Mouse (Mus musculus) forebrain, embryonic 16.5 days (tissue): ENCODE results near the gene Tmem167. TPM values are rescaled to one million over a fixed set of nuclear protein-coding genes. Genes with fewer than 3 reads are reported as not detected.

Source experiments
- ATAC-seq: fragments of 200-750 bp; cut with Nextera tagmentation; 2 replicates; pipeline ENCODE4 v1.8.0; 2017; ENCODE audit warnings: mild to moderate bottlenecking, moderate library complexity
- H3K27ac ChIP-seq: fragments of 300-500 bp; sonication (generic); 2 replicates; pipeline ENCODE4 v1.5.1; 2014; ENCODE audit warnings: low read length, control low read depth
- H3K27me3 ChIP-seq: fragments of 300-500 bp; sonication (generic); replicated peaks from 2 replicates; pipeline ENCODE4 v1.6.1; 2014; ENCODE audit warnings: low read length; ENCODE audit not compliant: control insufficient read depth, insufficient read depth
- H3K36me3 ChIP-seq: fragments of 300-500 bp; sonication (generic); 2 replicates; pipeline ENCODE4 v1.6.1; 2014; ENCODE audit not compliant: control insufficient read depth, insufficient read depth
- H3K4me1 ChIP-seq: fragments of 300-500 bp; sonication (generic); replicated peaks from 2 replicates; pipeline ENCODE4 v1.6.1; 2014; ENCODE audit warnings: low read length; ENCODE audit not compliant: control insufficient read depth, insufficient read depth
- H3K4me2 ChIP-seq: fragments of 300-500 bp; sonication (generic); 2 replicates; pipeline ENCODE4 v1.6.1; 2014; ENCODE audit warnings: mild to moderate bottlenecking, low read length, control low read depth
- H3K4me3 ChIP-seq: fragments of 300-500 bp; sonication (generic); replicated peaks from 2 replicates; pipeline ENCODE4 v1.5.1; 2014; ENCODE audit warnings: mild to moderate bottlenecking, low read length, control low read depth
- H3K9ac ChIP-seq: fragments of 300-500 bp; sonication (generic); replicated peaks from 2 replicates; pipeline ENCODE4 v1.6.1; 2014; ENCODE audit warnings: low read depth, low read length, control low read depth
- H3K9me3 ChIP-seq: fragments of 300-500 bp; sonication (generic); 2 replicates; pipeline ENCODE4 v1.6.1; 2016; ENCODE audit warnings: low read length; ENCODE audit not compliant: control insufficient read depth
- WGBS: fragments of 180-500 bp; shearing (Covaris S2); extraction: QIAGEN DNeasy Blood & Tissue Kit; methylation state at CpG from one replicate; pipeline ENCODE4 v1.1.7; 2014; 5-methylcytosine and 5-hydroxymethylcytosine counted together
- polyA plus RNA-seq: library from polyadenylated mRNA; unstranded; fragments of >200 nt; fragmentation: Nextera tagmentation; extraction: Ambion mirVana; gene quantifications from 2 replicates; pipeline ENCODE4 v1.2.1, GENCODE M21; 2015

Gene Tmem167
- polyA plus RNA-seq, 1 experiment from 2014 or later: 50.8 TPM

DNA sequence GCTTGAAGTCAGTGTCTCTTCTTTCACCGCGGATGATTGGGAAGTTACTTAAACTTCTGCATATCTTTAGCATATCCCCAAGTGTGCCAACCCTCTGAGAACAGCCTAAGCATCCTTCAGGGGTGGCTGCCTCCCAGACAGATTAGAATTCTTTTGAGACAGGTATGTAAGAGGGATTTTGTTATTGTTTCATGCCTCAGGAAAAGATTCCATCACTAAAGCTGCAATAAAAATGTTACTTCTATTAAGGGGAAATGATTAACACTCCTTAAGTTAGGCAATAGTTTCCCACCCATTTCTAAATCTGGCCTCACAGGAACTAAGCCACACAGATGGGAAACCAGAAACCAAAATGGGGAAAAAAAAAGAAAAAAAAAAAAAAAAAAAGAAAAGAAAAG, 81.9 kb downstream of the Tmem167 start:
- no peaks in the 10 kb centered on the region for H3K27me3 ChIP-seq
- H3K27ac ChIP-seq: no peak overlapping the region
- H3K9ac ChIP-seq: no peak overlapping the region
- WGBS: 17% methylated on average over 2 of the region's 2 CpGs
- H3K4me2 ChIP-seq: no peak overlapping the region
- no peak for ATAC-seq
- 0 out of 2 replicates have a peak, but pooled peaks cover 3% of the 10 kb centered on the region for H3K4me1 ChIP-seq
- no peaks in the 10 kb centered on the region for H3K36me3 ChIP-seq
- no peak overlapping the region for H3K4me3 ChIP-seq
- no peaks in the 10 kb centered on the region for H3K9me3 ChIP-seq

- ATAC-seq: no peak
- H3K27ac ChIP-seq: no peak overlapping the region
- no peaks in the 10 kb centered on the region for H3K27me3 ChIP-seq
- H3K9me3 ChIP-seq: no peaks in the 10 kb centered on the region
- no peak overlapping the region for H3K4me3 ChIP-seq
- H3K4me2 ChIP-seq: no peak overlapping the region
- H3K36me3 ChIP-seq: no peaks in the 10 kb centered on the region
- 0 out of 2 replicates have a peak, but pooled peaks cover 3% of the 10 kb centered on the region for H3K4me1 ChIP-seq
- no peak overlapping the region for H3K9ac ChIP-seq
These were observed 82.5 kb downstream of the Tmem167 start for GRCm38 (mm10) chr13:90171390-90171789.

GRCm38 (mm10) chr13:90175662-90176061, 86.7 kb downstream of the Tmem167 start:
- 58% methylated on average over 2 of the region's 2 CpGs for WGBS

DNA sequence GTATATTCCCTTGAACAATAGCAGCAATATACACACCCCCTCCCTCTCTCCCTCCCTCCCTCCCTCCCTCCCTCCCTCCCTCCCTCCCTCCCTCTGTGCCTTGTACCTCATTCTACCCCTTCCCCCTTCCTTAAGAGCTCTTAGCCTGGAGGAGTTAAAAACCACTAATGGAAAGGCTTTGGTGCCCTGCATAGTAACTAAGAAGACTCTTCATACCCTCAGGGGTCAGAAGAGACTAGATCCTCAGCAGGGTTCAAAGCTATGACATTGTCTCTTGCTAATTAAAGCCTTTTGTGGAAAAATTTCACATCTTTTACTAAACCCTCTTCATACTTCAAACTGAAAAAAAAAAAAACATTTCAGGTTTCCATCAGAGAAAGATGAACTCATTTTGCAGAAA, 93.3 kb downstream of the Tmem167 start:
- no peak overlapping the region for H3K9ac ChIP-seq
- no peaks in the 10 kb centered on the region for H3K9me3 ChIP-seq
- H3K4me3 ChIP-seq: no peak overlapping the region
- no peak overlapping the region for H3K4me2 ChIP-seq
- no peak overlapping the region for H3K27ac ChIP-seq
- H3K4me1 ChIP-seq: no peaks in the 10 kb centered on the region
- no peaks in the 10 kb centered on the region for H3K36me3 ChIP-seq
- no peak for ATAC-seq
- H3K27me3 ChIP-seq: no peaks in the 10 kb centered on the region

More at GRCm38 (mm10) chr13:90175662-90176061, 86.7 kb downstream of the Tmem167 start:
- Histone ChIP-seq H3K4me1 (no peaks in the 10 kb centered on the region), H3K4me2 (no peak overlapping the region), H3K9ac (no peak overlapping the region), H3K4me3 (no peak overlapping the region), H3K9me3 (no peaks in the 10 kb centered on the region), H3K27me3 (no peaks in the 10 kb centered on the region), H3K36me3 (no peaks in the 10 kb centered on the region), H3K27ac (no peak overlapping the region)
- no peak for ATAC-seq

DNA sequence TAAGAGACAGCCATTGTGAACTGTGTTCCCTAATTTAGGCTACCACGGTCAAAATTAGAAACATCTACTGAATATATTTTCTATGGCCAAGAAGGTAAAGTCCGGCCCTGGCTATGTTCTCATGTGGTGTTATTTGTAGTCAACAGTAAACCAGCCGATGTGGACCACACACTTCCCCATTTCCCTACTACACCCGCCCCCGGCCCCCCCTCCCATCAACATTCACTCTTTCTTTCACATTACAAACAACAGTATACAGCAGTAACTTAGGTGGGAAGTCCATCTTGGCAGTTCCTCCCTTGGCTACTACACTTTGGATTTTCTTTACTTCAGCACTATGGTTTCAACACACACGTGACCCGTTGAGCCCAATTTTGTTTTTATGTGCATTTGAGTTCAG, 94.6 kb downstream of the Tmem167 start:
- H3K4me1 ChIP-seq: no peaks in the 10 kb centered on the region
- no peak overlapping the region for H3K4me3 ChIP-seq
- no peak for ATAC-seq
- H3K9me3 ChIP-seq: no peaks in the 10 kb centered on the region
- WGBS: 88% methylated on average over 7 of the region's 7 CpGs
- H3K36me3 ChIP-seq: no peaks in the 10 kb centered on the region
- H3K9ac ChIP-seq: no peak overlapping the region
- no peaks in the 10 kb centered on the region for H3K27me3 ChIP-seq
- H3K27ac ChIP-seq: no peak overlapping the region
- no peak overlapping the region for H3K4me2 ChIP-seq

GRCm38 (mm10) chr13:90186694-90187093, 97.8 kb downstream of the Tmem167 start:
- H3K4me1 ChIP-seq: no peaks in the 10 kb centered on the region
- no peak overlapping the region for H3K4me3 ChIP-seq
- H3K36me3 ChIP-seq: no peaks in the 10 kb centered on the region
- ATAC-seq: no peak
- H3K9me3 ChIP-seq: no peaks in the 10 kb centered on the region
- no peak overlapping the region for H3K9ac ChIP-seq
- no peak overlapping the region for H3K27ac ChIP-seq
- WGBS: 34% methylated on average over 2 of the region's 2 CpGs
- H3K27me3 ChIP-seq: no peaks in the 10 kb centered on the region
- no peak overlapping the region for H3K4me2 ChIP-seq

GRCm38 (mm10) chr13:90188021-90188420, 99.1 kb downstream of the Tmem167 start:
- ATAC-seq: no peak
- 22% methylated on average over 1 of the region's 1 CpGs for WGBS
- no peaks in the 10 kb centered on the region for H3K4me1 ChIP-seq
- H3K27ac ChIP-seq: no peak overlapping the region
- H3K27me3 ChIP-seq: no peaks in the 10 kb centered on the region
- no peak overlapping the region for H3K9ac ChIP-seq
- no peak overlapping the region for H3K4me3 ChIP-seq
- H3K9me3 ChIP-seq: no peaks in the 10 kb centered on the region
- no peak overlapping the region for H3K4me2 ChIP-seq
- no peaks in the 10 kb centered on the region for H3K36me3 ChIP-seq

- Histone ChIP-seq H3K27ac (no peak overlapping the region), H3K4me3 (no peak overlapping the region), H3K4me1 (no peaks in the 10 kb centered on the region), H3K4me2 (no peak overlapping the region), H3K36me3 (no peaks in the 10 kb centered on the region), H3K9me3 (no peaks in the 10 kb centered on the region), H3K9ac (no peak overlapping the region), H3K27me3 (no peaks in the 10 kb centered on the region)
- 87% methylated on average over 6 of the region's 6 CpGs for WGBS
- no peak for ATAC-seq
These were observed 102.9 kb downstream of the Tmem167 start for GRCm38 (mm10) chr13:90191794-90192193.
